In genomic region chr1:87828185-87828584, GRCm38 (mm10) we compare ENCODE assay signal across 8 mouse cellular contexts. TPM values are rescaled to one million over a fixed set of nuclear protein-coding genes. Genes with fewer than 3 reads are reported as not detected.
DNase-seq lines count a peak whose midpoint lies in the region; ATAC-seq and TF ChIP-seq lines count a peak whose summit lies in the region.

No protein-coding gene starts in this region.

- no peaks in the 10 kb centered on the region for H3K27me3 ChIP-seq in intestine, embryonic 16.5 days (replicated peaks; ENCODE audit: control insufficient read depth, insufficient read depth, low read length)
- H3K27me3 ChIP-seq in intestine, postnatal 0 days (replicated peaks; ENCODE audit: control insufficient read depth, insufficient read depth, low read length), result no peaks in the 10 kb centered on the region
- no peaks in the 10 kb centered on the region for H3K27me3 ChIP-seq in neural tube, embryonic 15.5 days (replicated peaks)

- H3K4me1 ChIP-seq in intestine, embryonic 16.5 days (ENCODE audit: control insufficient read depth, insufficient read depth, low read length), result 0 out of 2 replicates have a peak, but pooled peaks cover 2% of the 10 kb centered on the region
- H3K4me1 ChIP-seq in intestine, postnatal 0 days (replicated peaks; ENCODE audit: control insufficient read depth, insufficient read depth, low read length), result no peaks in the 10 kb centered on the region
- H3K4me1 ChIP-seq in bone marrow macrophage, adult 2 months (ENCODE audit: control insufficient read depth, insufficient read depth, low read length), result peaks cover 34% of the 10 kb centered on the region
- H3K4me1 ChIP-seq in neural tube, embryonic 15.5 days, result no peaks in the 10 kb centered on the region

- peak overlapping the region; percentile 41 for H3K27ac ChIP-seq in intestine, embryonic 16.5 days (ENCODE audit: low read length)
- no peak overlapping the region for H3K27ac ChIP-seq in intestine, postnatal 0 days (ENCODE audit: low read depth, low read length)
- H3K27ac ChIP-seq in bone marrow macrophage, adult 2 months (ENCODE audit: insufficient read depth, low read depth, low read length), result peak overlapping the region; percentile 100
- no peak overlapping the region for H3K27ac ChIP-seq in neural tube, embryonic 15.5 days (replicated peaks)

- DNase-seq in lung, postnatal 10 days, result peak; percentile 26
- DNase-seq in thymus, adult 18-20 months, result peak; percentile 77 to 90
- DNase-seq in urinary bladder, postnatal 4 days (ENCODE audit: low spot score in 2 of 2), result no peak
- no peak for DNase-seq in cerebellum, postnatal 4 days (ENCODE audit: low spot score in 2 of 2)

- H3K9ac ChIP-seq in intestine, embryonic 16.5 days (ENCODE audit: low read depth, low read length), result no peak overlapping the region
- H3K9ac ChIP-seq in intestine, postnatal 0 days (ENCODE audit: low read depth, low read length), result no peak overlapping the region
- no peak overlapping the region for H3K9ac ChIP-seq in neural tube, embryonic 15.5 days (replicated peaks)

- no peak overlapping the region for H3K4me2 ChIP-seq in intestine, embryonic 16.5 days (ENCODE audit: low read depth, low read length)
- no peak overlapping the region for H3K4me2 ChIP-seq in intestine, postnatal 0 days (replicated peaks; ENCODE audit: low read depth)
- H3K4me2 ChIP-seq in neural tube, embryonic 15.5 days, result no peak overlapping the region

- TF ChIP-seq CTCF in intestine, postnatal 0 days (IDR thresholded peaks at IDR 0.05; ENCODE audit: low read depth), result no peak
- TF ChIP-seq CTCF in bone marrow macrophage, adult 2 months (IDR thresholded peaks at IDR 0.05; ENCODE audit: low read depth, low read length), result no peak

- no peak for ATAC-seq in intestine, embryonic 16.5 days
- no peak for ATAC-seq in intestine, postnatal 0 days
- ATAC-seq in neural tube, embryonic 15.5 days (ENCODE audit: low FRiP score), result no peak

- WGBS in intestine, embryonic 16.5 days, result 47% methylated on average over 9 of the region's 9 CpGs
- WGBS in intestine, postnatal 0 days, result 51% methylated on average over 9 of the region's 9 CpGs
- 82% methylated on average over 9 of the region's 9 CpGs for WGBS in neural tube, embryonic 15.5 days

- H3K36me3 ChIP-seq in intestine, embryonic 16.5 days (ENCODE audit: control insufficient read depth, insufficient read depth, low read length), result no peaks in the 10 kb centered on the region
- H3K36me3 ChIP-seq in intestine, postnatal 0 days (ENCODE audit: control insufficient read depth, insufficient read depth), result no peaks in the 10 kb centered on the region
- H3K36me3 ChIP-seq in neural tube, embryonic 15.5 days, result no peaks in the 10 kb centered on the region

- no peaks in the 10 kb centered on the region for H3K9me3 ChIP-seq in intestine, embryonic 16.5 days (ENCODE audit: control insufficient read depth, low read length)
- H3K9me3 ChIP-seq in intestine, postnatal 0 days (ENCODE audit: control insufficient read depth), result no peaks in the 10 kb centered on the region
- no peaks in the 10 kb centered on the region for H3K9me3 ChIP-seq in neural tube, embryonic 15.5 days (replicated peaks)

- H3K4me3 ChIP-seq in intestine, embryonic 16.5 days (ENCODE audit: low read length), result no peak overlapping the region
- H3K4me3 ChIP-seq in intestine, postnatal 0 days (ENCODE audit: low read depth, low read length), result no peak overlapping the region
- no peak overlapping the region for H3K4me3 ChIP-seq in bone marrow macrophage, adult 2 months (ENCODE audit: insufficient read depth, low read length)
- H3K4me3 ChIP-seq in neural tube, embryonic 15.5 days (replicated peaks), result no peak overlapping the region

- TF ChIP-seq POLR2A in bone marrow macrophage, adult 2 months (IDR thresholded peaks at IDR 0.05; ENCODE audit: borderline replicate concordance, low read depth, low read length), result 0 out of 2 replicates have a peak, but pooled peaks have one; percentile 56

RNA-seq across cellular contexts. Expression of gene Sag, which starts 24.7 kb away (rescaled TPM):
- polyA plus RNA-seq in intestine, embryonic 16.5 days (2015; fragmentation: Nextera tagmentation; extraction: Ambion mirVana), result 0.72 and 0.91 TPM in 2 replicates
- 0.18 and 0.37 TPM in 2 replicates for polyA plus RNA-seq in intestine, postnatal 0 days (2015; fragmentation: Nextera tagmentation; extraction: Ambion mirVana)
- polyA plus RNA-seq in bone marrow macrophage, adult 2 months (2012; ENCODE audit: insufficient read depth, insufficient read length, missing spikeins), result 0.93 and 1.2 TPM in 2 replicates
- polyA plus RNA-seq in neural tube, embryonic 15.5 days (2015; fragmentation: Nextera tagmentation; extraction: Ambion mirVana), result 2.1 and 2.7 TPM in 2 replicates

RNA-seq across cellular contexts. Expression of gene Dgkd, which starts 24.9 kb away (rescaled TPM):
- polyA plus RNA-seq in intestine, embryonic 16.5 days (2015; fragmentation: Nextera tagmentation; extraction: Ambion mirVana), result 24.0 and 26.9 TPM in 2 replicates
- 20.2 and 24.1 TPM in 2 replicates for polyA plus RNA-seq in intestine, postnatal 0 days (2015; fragmentation: Nextera tagmentation; extraction: Ambion mirVana)
- polyA plus RNA-seq in bone marrow macrophage, adult 2 months (2012; ENCODE audit: insufficient read depth, insufficient read length, missing spikeins), result 91.0 and 100 TPM in 2 replicates
- polyA plus RNA-seq in neural tube, embryonic 15.5 days (2015; fragmentation: Nextera tagmentation; extraction: Ambion mirVana), result 40.7 and 45.4 TPM in 2 replicates

Comparison
In these comparisons a context has a peak if more than half of its experiments do, and no peak if none do; other contexts are left out.
1. H3K27ac ChIP-seq: peak in intestine, embryonic 16.5 days (single experiment) and bone marrow macrophage, adult 2 months (single experiment); none in intestine, postnatal 0 days (single experiment) and neural tube, embryonic 15.5 days (single experiment).
2. DNase-seq: peak in lung, postnatal 10 days (single experiment) and thymus, adult 18-20 months (2 of 2); none in urinary bladder, postnatal 4 days (0 of 2) and cerebellum, postnatal 4 days (0 of 2).